In genomic region chr1:19251286-19251685, GRCm38 (mm10) we compare ENCODE assay signal across 28 mouse cellular contexts. TPM values are rescaled to one million over a fixed set of nuclear protein-coding genes. Genes with fewer than 3 reads are reported as not detected.
DNase-seq lines count a peak whose midpoint lies in the region; ATAC-seq and TF ChIP-seq lines count a peak whose summit lies in the region.
"Had no signal": no experiment of that assay in that cellular context is flagged by ENCODE, and none has a peak within 500 bp of the region (broad histone marks: within the 10 kb centered on the region; RNA-seq: fewer than 3 reads in every experiment).

No protein-coding gene starts in this region.

- H3K4me2 ChIP-seq in forebrain, embryonic 12.5 days = no peak overlapping the region
- H3K4me2 ChIP-seq in forebrain, postnatal 0 days (ENCODE audit: low read depth) = no peak overlapping the region
- no peak overlapping the region for H3K4me2 ChIP-seq in midbrain, embryonic 11.5 days
- no peak overlapping the region for H3K4me2 ChIP-seq in midbrain, embryonic 15.5 days
- no peak overlapping the region for H3K4me2 ChIP-seq in midbrain, embryonic 14.5 days (ENCODE audit: low read length)
- no peak overlapping the region for H3K4me2 ChIP-seq in midbrain, embryonic 16.5 days (ENCODE audit: low read length)
- H3K4me2 ChIP-seq: heart, embryonic 12.5 days; heart, embryonic 15.5 days had no signal

- no peak overlapping the region for H3K9ac ChIP-seq in forebrain, embryonic 12.5 days
- H3K9ac ChIP-seq in forebrain, postnatal 0 days = no peak overlapping the region
- no peak overlapping the region for H3K9ac ChIP-seq in midbrain, embryonic 11.5 days (ENCODE audit: low read length)
- no peak overlapping the region for H3K9ac ChIP-seq in midbrain, embryonic 15.5 days
- H3K9ac ChIP-seq in midbrain, embryonic 14.5 days (replicated peaks; ENCODE audit: low read length) = no peak overlapping the region
- no peak overlapping the region for H3K9ac ChIP-seq in midbrain, embryonic 16.5 days (ENCODE audit: low read depth, low read length)
- H3K9ac ChIP-seq: heart, embryonic 12.5 days; heart, embryonic 15.5 days had no signal

- H3K4me1 ChIP-seq in forebrain, embryonic 12.5 days = no peaks in the 10 kb centered on the region; the same call in 1 of the 2 replicates
- H3K4me1 ChIP-seq in forebrain, postnatal 0 days (ENCODE audit: insufficient read depth) = no peaks in the 10 kb centered on the region
- peaks cover 2% of the 10 kb centered on the region; the same call in 1 of the 2 replicates for H3K4me1 ChIP-seq in midbrain, embryonic 11.5 days (ENCODE audit: control insufficient read depth, insufficient read depth, low read length)
- H3K4me1 ChIP-seq in midbrain, embryonic 15.5 days = no peaks in the 10 kb centered on the region
- H3K4me1 ChIP-seq in midbrain, embryonic 14.5 days (ENCODE audit: control insufficient read depth, insufficient read depth, low read length) = no peaks in the 10 kb centered on the region
- H3K4me1 ChIP-seq in midbrain, embryonic 16.5 days (ENCODE audit: control insufficient read depth, insufficient read depth, low read length) = no peaks in the 10 kb centered on the region
- H3K4me1 ChIP-seq: heart, embryonic 12.5 days; heart, embryonic 15.5 days had no signal

- 0 out of 2 replicates have a peak, but pooled peaks have one; percentile 46 for ATAC-seq in forebrain, embryonic 12.5 days (ENCODE audit: low FRiP score)
- no peak for ATAC-seq in forebrain, postnatal 0 days
- ATAC-seq in midbrain, embryonic 11.5 days (ENCODE audit: low FRiP score) = peak; percentile 81
- no peak for ATAC-seq in midbrain, embryonic 15.5 days (replicated peaks)
- ATAC-seq in midbrain, embryonic 14.5 days (ENCODE audit: low FRiP score, low TSS enrichment) = no peak; the same call in 1 of the 2 replicates
- no peak for ATAC-seq in midbrain, embryonic 16.5 days
- ATAC-seq: CD4-positive, CD25-positive, alpha-beta regulatory T cell, adult 4 months; forebrain, embryonic 14.5 days; hindbrain, postnatal 0 days; inflammation-experienced regulatory T-cells, adult 6 months; intestine, embryonic 16.5 days had no signal

- no peak for TF ChIP-seq CTCF in forebrain, postnatal 0 days (IDR thresholded peaks at IDR 0.05; ENCODE audit: low read depth)

- H3K27me3 ChIP-seq in forebrain, embryonic 12.5 days = peaks cover 19% of the 10 kb centered on the region
- H3K27me3 ChIP-seq in forebrain, postnatal 0 days (ENCODE audit: insufficient read depth, low read length) = 0 out of 2 replicates have a peak, but pooled peaks cover 12% of the 10 kb centered on the region
- peaks cover 9% of the 10 kb centered on the region for H3K27me3 ChIP-seq in midbrain, embryonic 11.5 days (ENCODE audit: control insufficient read depth, insufficient read depth, low read length)
- peaks cover 2% of the 10 kb centered on the region; the same call in 1 of the 2 replicates for H3K27me3 ChIP-seq in midbrain, embryonic 15.5 days (replicated peaks)
- H3K27me3 ChIP-seq in midbrain, embryonic 14.5 days (ENCODE audit: control insufficient read depth, insufficient read depth, low read length) = peaks cover 34% of the 10 kb centered on the region
- H3K27me3 ChIP-seq in midbrain, embryonic 16.5 days (ENCODE audit: control insufficient read depth, insufficient read depth, low read depth, low read length) = no peaks in the 10 kb centered on the region; the same call in 1 of the 2 replicates
- H3K27me3 ChIP-seq: heart, embryonic 12.5 days; heart, embryonic 15.5 days had no signal

- H3K9me3 ChIP-seq in forebrain, embryonic 12.5 days = no peaks in the 10 kb centered on the region
- H3K9me3 ChIP-seq in forebrain, postnatal 0 days (ENCODE audit: low read length) = no peaks in the 10 kb centered on the region
- no peaks in the 10 kb centered on the region for H3K9me3 ChIP-seq in midbrain, embryonic 11.5 days (ENCODE audit: control insufficient read depth, low read length)
- H3K9me3 ChIP-seq in midbrain, embryonic 15.5 days = no peaks in the 10 kb centered on the region
- no peaks in the 10 kb centered on the region for H3K9me3 ChIP-seq in midbrain, embryonic 14.5 days (ENCODE audit: control insufficient read depth, low read length)
- no peaks in the 10 kb centered on the region for H3K9me3 ChIP-seq in midbrain, embryonic 16.5 days (replicated peaks; ENCODE audit: control insufficient read depth, low read length, poor library complexity, severe bottlenecking)
- H3K9me3 ChIP-seq: forebrain, embryonic 10.5 days; heart, embryonic 12.5 days; heart, embryonic 15.5 days; hindbrain, embryonic 10.5 days had no signal

- no peak for DNase-seq in forebrain, postnatal 0 days
- DNase-seq in midbrain, embryonic 11.5 days (ENCODE audit: low spot score, missing footprints) = peak; percentile 90
- DNase-seq in midbrain, embryonic 14.5 days = peak; percentile 31
- DNase-seq: adrenal gland, adult 2 months; adrenal gland, postnatal 14 days; cerebellum, adult 11-12 months; cerebellum, adult 8-10 months; cerebellum, postnatal 10 days; cerebellum, postnatal 36 days; gastrocnemius, postnatal 25 days; heart, adult 18-20 months; heart, postnatal 10 days; heart, postnatal 36 days had no signal

- 31% methylated on average over 6 of the region's 6 CpGs for WGBS in forebrain, embryonic 12.5 days
- 28% methylated on average over 6 of the region's 6 CpGs for WGBS in forebrain, postnatal 0 days
- 23% methylated on average over 6 of the region's 6 CpGs for WGBS in midbrain, embryonic 11.5 days
- WGBS in midbrain, embryonic 15.5 days = 18% methylated on average over 6 of the region's 6 CpGs
- 11% methylated on average over 6 of the region's 6 CpGs for WGBS in midbrain, embryonic 14.5 days
- WGBS in midbrain, embryonic 16.5 days = 14% methylated on average over 6 of the region's 6 CpGs

- H3K4me3 ChIP-seq in forebrain, embryonic 12.5 days (replicated peaks) = no peak overlapping the region
- H3K4me3 ChIP-seq in forebrain, postnatal 0 days (ENCODE audit: low read depth, low read length) = no peak overlapping the region
- H3K4me3 ChIP-seq in midbrain, embryonic 11.5 days (ENCODE audit: low read depth, low read length) = no peak overlapping the region
- H3K4me3 ChIP-seq in midbrain, embryonic 15.5 days = no peak overlapping the region
- H3K4me3 ChIP-seq in midbrain, embryonic 14.5 days (replicated peaks; ENCODE audit: low read depth, low read length) = no peak overlapping the region
- H3K4me3 ChIP-seq in midbrain, embryonic 16.5 days (ENCODE audit: low read depth, low read length) = no peak overlapping the region
- H3K4me3 ChIP-seq: forebrain, embryonic 10.5 days; heart, embryonic 12.5 days; heart, embryonic 15.5 days; hindbrain, embryonic 10.5 days had no signal

- H3K36me3 ChIP-seq in forebrain, embryonic 12.5 days (replicated peaks) = no peaks in the 10 kb centered on the region
- H3K36me3 ChIP-seq in forebrain, postnatal 0 days (ENCODE audit: insufficient read depth) = no peaks in the 10 kb centered on the region
- no peaks in the 10 kb centered on the region for H3K36me3 ChIP-seq in midbrain, embryonic 11.5 days (ENCODE audit: control insufficient read depth, insufficient read depth, low read length)
- H3K36me3 ChIP-seq in midbrain, embryonic 15.5 days (replicated peaks) = no peaks in the 10 kb centered on the region
- H3K36me3 ChIP-seq in midbrain, embryonic 14.5 days (ENCODE audit: control insufficient read depth, insufficient read depth, low read length) = no peaks in the 10 kb centered on the region
- no peaks in the 10 kb centered on the region for H3K36me3 ChIP-seq in midbrain, embryonic 16.5 days (ENCODE audit: control insufficient read depth, insufficient read depth, low read length)
- H3K36me3 ChIP-seq: forebrain, embryonic 10.5 days; heart, embryonic 12.5 days; heart, embryonic 15.5 days; hindbrain, embryonic 10.5 days had no signal

- H3K27ac ChIP-seq in forebrain, embryonic 12.5 days = no peak overlapping the region
- H3K27ac ChIP-seq in forebrain, postnatal 0 days (ENCODE audit: low read depth, low read length) = no peak overlapping the region
- H3K27ac ChIP-seq in midbrain, embryonic 11.5 days (ENCODE audit: low read depth, low read length) = 0 out of 2 replicates have a peak overlapping the region, but pooled peaks have one; percentile 20
- no peak overlapping the region for H3K27ac ChIP-seq in midbrain, embryonic 15.5 days
- no peak overlapping the region for H3K27ac ChIP-seq in midbrain, embryonic 14.5 days (replicated peaks; ENCODE audit: low read depth, low read length)
- no peak overlapping the region for H3K27ac ChIP-seq in midbrain, embryonic 16.5 days (ENCODE audit: low read length)
- H3K27ac ChIP-seq: forebrain, embryonic 10.5 days; heart, embryonic 15.5 days; hindbrain, embryonic 10.5 days; hindbrain, postnatal 0 days had no signal

RNA-seq across cellular contexts. Expression of gene Tfap2b, which starts 42.6 kb away (rescaled TPM):
- 11.3 and 21.0 TPM in 2 replicates for polyA plus RNA-seq in forebrain, embryonic 12.5 days (2016; fragmentation: Nextera tagmentation; extraction: Ambion mirVana)
- total RNA-seq in forebrain, postnatal 0 days (2014; rRNA removed) = 1.0 and 1.6 TPM in 2 replicates
- 1.5 and 1.8 TPM in 2 replicates for polyA plus RNA-seq in forebrain, postnatal 0 days (2015; fragmentation: Nextera tagmentation; extraction: Ambion mirVana)
- polyA plus RNA-seq in midbrain, embryonic 11.5 days (2014; fragmentation: Nextera tagmentation; extraction: Ambion mirVana) = 34.0 and 37.0 TPM in 2 replicates
- polyA plus RNA-seq in midbrain, embryonic 15.5 days (2015; fragmentation: Nextera tagmentation; extraction: Ambion mirVana) = 239 and 264 TPM in 2 replicates
- 239 and 249 TPM in 2 replicates for polyA plus RNA-seq in midbrain, embryonic 14.5 days (2014; fragmentation: Nextera tagmentation; extraction: Ambion mirVana)
- polyA plus RNA-seq in midbrain, embryonic 16.5 days (2015; fragmentation: Nextera tagmentation; extraction: Ambion mirVana) = 141 and 223 TPM in 2 replicates
- total RNA-seq: gastrocnemius, adult 8-10 months; gastrocnemius, postnatal 25 days; heart, adult 18-20 months; heart, postnatal 10 days; heart, postnatal 36 days; MEL had no signal
- polyA plus RNA-seq: C2C12; inflammation-experienced regulatory T-cells, adult 6 months had no signal

Comparison
In these comparisons a context has a peak if more than half of its experiments do, and no peak if none do; other contexts are left out.
1. ATAC-seq: peak in forebrain, embryonic 12.5 days (single experiment) and midbrain, embryonic 11.5 days (single experiment); none in forebrain, postnatal 0 days (single experiment), midbrain, embryonic 15.5 days (single experiment), midbrain, embryonic 14.5 days (single experiment) and midbrain, embryonic 16.5 days (single experiment).